ENCODE assay signal across 7 mouse cellular contexts in genomic region chrX:20798141-20798796, GRCm38 (mm10). TPM values are rescaled to one million over a fixed set of nuclear protein-coding genes. Genes with fewer than 3 reads are reported as not detected.
DNase-seq lines count a peak whose midpoint lies in the region; ATAC-seq lines count a peak whose summit lies in the region.

No protein-coding gene starts in this region.

- H3K27ac ChIP-seq in heart, embryonic 12.5 days (ENCODE audit: poor library complexity, severe bottlenecking), result peak overlapping the region; percentile 74
- H3K27ac ChIP-seq in kidney, embryonic 14.5 days (ENCODE audit: low read depth, low read length), result peak overlapping the region; percentile 86
- peak overlapping the region; percentile 89 for H3K27ac ChIP-seq in limb, embryonic 13.5 days
- H3K27ac ChIP-seq in midbrain, embryonic 14.5 days (replicated peaks; ENCODE audit: low read depth, low read length), result peak overlapping the region; percentile 94

- H3K4me3 ChIP-seq in heart, embryonic 12.5 days, result peak overlapping the region; percentile 47
- peak overlapping the region; percentile 44 for H3K4me3 ChIP-seq in kidney, embryonic 14.5 days (ENCODE audit: low read length)
- H3K4me3 ChIP-seq in limb, embryonic 13.5 days, result peak overlapping the region; percentile 47
- peak overlapping the region; percentile 41 for H3K4me3 ChIP-seq in midbrain, embryonic 14.5 days (replicated peaks; ENCODE audit: low read depth, low read length)

- H3K4me1 ChIP-seq in heart, embryonic 12.5 days (replicated peaks), result no peaks in the 10 kb centered on the region
- no peaks in the 10 kb centered on the region for H3K4me1 ChIP-seq in kidney, embryonic 14.5 days (ENCODE audit: control insufficient read depth, insufficient read depth, low read length)
- H3K4me1 ChIP-seq in limb, embryonic 13.5 days, result no peaks in the 10 kb centered on the region
- no peaks in the 10 kb centered on the region for H3K4me1 ChIP-seq in midbrain, embryonic 14.5 days (ENCODE audit: control insufficient read depth, insufficient read depth, low read length)

- peak overlapping the region; percentile 57 for H3K4me2 ChIP-seq in heart, embryonic 12.5 days
- H3K4me2 ChIP-seq in kidney, embryonic 14.5 days (replicated peaks; ENCODE audit: low read depth, low read length), result peak overlapping the region; percentile 39
- peak overlapping the region; percentile 61 for H3K4me2 ChIP-seq in limb, embryonic 13.5 days (replicated peaks)
- H3K4me2 ChIP-seq in midbrain, embryonic 14.5 days (ENCODE audit: low read length), result peak overlapping the region; percentile 53

- H3K9me3 ChIP-seq in heart, embryonic 12.5 days (replicated peaks), result no peaks in the 10 kb centered on the region
- H3K9me3 ChIP-seq in kidney, embryonic 14.5 days (ENCODE audit: control insufficient read depth, low read length), result no peaks in the 10 kb centered on the region
- H3K9me3 ChIP-seq in limb, embryonic 13.5 days, result no peaks in the 10 kb centered on the region
- H3K9me3 ChIP-seq in midbrain, embryonic 14.5 days (ENCODE audit: control insufficient read depth, low read length), result no peaks in the 10 kb centered on the region

- peak overlapping the region; percentile 55 for H3K9ac ChIP-seq in heart, embryonic 12.5 days
- H3K9ac ChIP-seq in kidney, embryonic 14.5 days (ENCODE audit: low read depth, low read length), result peak overlapping the region; percentile 65
- peak overlapping the region; percentile 67 for H3K9ac ChIP-seq in limb, embryonic 13.5 days
- H3K9ac ChIP-seq in midbrain, embryonic 14.5 days (replicated peaks; ENCODE audit: low read length), result peak overlapping the region; percentile 62

- 16% methylated on average over 20 of the region's 21 CpGs for WGBS in heart, embryonic 12.5 days
- 28% methylated on average over 20 of the region's 21 CpGs for WGBS in kidney, embryonic 14.5 days
- WGBS in limb, embryonic 13.5 days, result 10% methylated on average over 17 of the region's 21 CpGs
- 23% methylated on average over 20 of the region's 21 CpGs for WGBS in midbrain, embryonic 14.5 days

- peak; percentile 87 for DNase-seq in brain, embryonic 18.5 days (ENCODE audit: low read depth, low spot score)
- peak; percentile 93 for DNase-seq in midbrain, embryonic 14.5 days
- DNase-seq in spleen, adult 18-20 months, result peak; percentile 61 to 66

- H3K27me3 ChIP-seq in heart, embryonic 12.5 days (replicated peaks), result no peaks in the 10 kb centered on the region
- no peaks in the 10 kb centered on the region for H3K27me3 ChIP-seq in kidney, embryonic 14.5 days (ENCODE audit: control insufficient read depth, insufficient read depth, low read length)
- H3K27me3 ChIP-seq in limb, embryonic 13.5 days, result no peaks in the 10 kb centered on the region
- no peaks in the 10 kb centered on the region for H3K27me3 ChIP-seq in midbrain, embryonic 14.5 days (ENCODE audit: control insufficient read depth, insufficient read depth, low read length)

- H3K36me3 ChIP-seq in heart, embryonic 12.5 days, result no peaks in the 10 kb centered on the region
- H3K36me3 ChIP-seq in kidney, embryonic 14.5 days (ENCODE audit: control insufficient read depth, insufficient read depth, low read length), result no peaks in the 10 kb centered on the region; the same call in 1 of the 2 replicates
- H3K36me3 ChIP-seq in limb, embryonic 13.5 days, result no peaks in the 10 kb centered on the region
- H3K36me3 ChIP-seq in midbrain, embryonic 14.5 days (ENCODE audit: control insufficient read depth, insufficient read depth, low read length), result no peaks in the 10 kb centered on the region

- ATAC-seq in erythroid progenitor cell, adult 5-6 weeks (replicated peaks; ENCODE audit: low FRiP score, poor library complexity, severe bottlenecking), result peak; percentile 70
- peak; percentile 91 for ATAC-seq in heart, embryonic 12.5 days (ENCODE audit: insufficient number of reproducible peaks, low FRiP score)
- ATAC-seq in kidney, embryonic 14.5 days (ENCODE audit: low FRiP score, low TSS enrichment), result peak; percentile 98
- ATAC-seq in limb, embryonic 13.5 days (ENCODE audit: low FRiP score, low read depth), result peak; percentile 97
- ATAC-seq in midbrain, embryonic 14.5 days (ENCODE audit: low FRiP score, low TSS enrichment), result peak; percentile 98

RNA-seq across cellular contexts. Expression of gene Araf, which starts 0.7 kb away (rescaled TPM):
- 33.5 and 35.7 TPM in 2 replicates for total RNA-seq in erythroid progenitor cell, adult 5-6 weeks (2015; ENCODE audit: low replicate concordance)
- total RNA-seq in erythroid progenitor cell, adult 5-6 weeks (2017; ENCODE audit: low replicate concordance), result 14.0 and 16.5 TPM in 2 replicates
- polyA plus RNA-seq in heart, embryonic 12.5 days (2016; fragmentation: Nextera tagmentation; extraction: Ambion mirVana), result 101 and 110 TPM in 2 replicates
- 94.0 and 103 TPM in 2 replicates for polyA plus RNA-seq in kidney, embryonic 14.5 days (2014; fragmentation: Nextera tagmentation; extraction: Ambion mirVana)
- polyA plus RNA-seq in limb, embryonic 13.5 days (2015; fragmentation: Nextera tagmentation; extraction: Ambion mirVana), result 116 and 119 TPM in 2 replicates
- polyA plus RNA-seq in midbrain, embryonic 14.5 days (2014; fragmentation: Nextera tagmentation; extraction: Ambion mirVana), result 292 and 335 TPM in 2 replicates

Comparison
In these comparisons a context has a peak if more than half of its experiments do, and no peak if none do; other contexts are left out.
1. Peak in every context shown above with its lines: DNase-seq, ATAC-seq, H3K4me3 ChIP-seq and H3K27ac ChIP-seq.